Mouse (Mus musculus) MN1 (cell line): ENCODE measurements around the gene Akt3.

Experiments
- DNase-seq: peaks from one replicate; pipeline ENCODE4 v3.0.0-alpha.2; 2016; ENCODE audit warnings: low spot score

Akt3 gene

DNA sequence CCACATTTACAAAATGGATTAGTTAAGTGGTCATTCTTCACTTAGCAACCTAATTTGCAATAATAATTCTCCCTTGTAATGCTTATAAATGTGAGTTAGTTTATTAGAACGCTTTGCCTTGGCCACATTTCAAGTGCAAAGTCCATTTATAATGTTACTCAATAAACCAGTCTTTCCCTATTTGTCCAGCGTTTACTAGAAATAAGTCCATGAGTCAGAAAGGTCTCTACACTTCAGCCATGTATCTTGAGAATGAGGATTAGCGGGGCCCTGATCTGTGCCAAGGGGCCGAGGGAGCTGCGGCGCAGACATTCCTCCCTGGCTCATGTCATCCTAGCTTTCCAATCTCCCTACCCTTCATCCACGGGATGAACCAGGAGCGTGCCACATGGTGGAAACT is 275.3 kb downstream of the Akt3 start:
- no peak for DNase-seq

GRCm38 (mm10) chr1:176981511-176981910 is 276.5 kb downstream of the Akt3 start:
- no peak for DNase-seq

DNA sequence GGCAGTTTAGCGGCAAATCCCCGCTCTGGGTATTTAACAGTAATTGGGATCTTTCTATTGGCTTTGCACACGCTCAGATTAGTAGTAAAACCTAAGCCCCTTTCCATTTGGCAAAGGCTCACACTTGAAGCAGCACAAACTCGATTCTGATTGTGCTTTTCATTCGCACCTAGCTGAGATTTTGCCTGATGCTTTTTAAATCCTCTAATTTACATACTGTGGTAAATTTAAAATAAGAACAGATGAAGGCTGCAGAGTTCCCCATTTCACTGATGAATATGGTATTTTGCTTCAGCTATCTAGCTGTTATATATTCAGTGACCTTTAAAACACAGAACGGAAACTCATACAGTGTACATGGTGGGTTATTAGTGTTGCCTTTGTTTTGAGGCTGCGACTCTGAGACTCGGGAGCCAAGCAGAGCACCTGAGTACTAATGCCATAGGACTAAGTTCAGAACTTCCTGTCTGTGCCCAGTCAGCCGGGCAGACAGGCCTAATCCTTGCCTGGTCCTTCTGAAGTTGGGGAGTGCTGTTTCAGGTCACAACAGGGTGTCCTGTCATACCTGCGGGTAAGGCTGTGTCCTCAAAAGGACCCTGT is 277.1 kb downstream of the Akt3 start:
- DNase-seq = no peak

- no peak for DNase-seq
Measured at GRCm38 (mm10) chr1:176980140-176980539, 277.9 kb downstream of the Akt3 start.

DNA sequence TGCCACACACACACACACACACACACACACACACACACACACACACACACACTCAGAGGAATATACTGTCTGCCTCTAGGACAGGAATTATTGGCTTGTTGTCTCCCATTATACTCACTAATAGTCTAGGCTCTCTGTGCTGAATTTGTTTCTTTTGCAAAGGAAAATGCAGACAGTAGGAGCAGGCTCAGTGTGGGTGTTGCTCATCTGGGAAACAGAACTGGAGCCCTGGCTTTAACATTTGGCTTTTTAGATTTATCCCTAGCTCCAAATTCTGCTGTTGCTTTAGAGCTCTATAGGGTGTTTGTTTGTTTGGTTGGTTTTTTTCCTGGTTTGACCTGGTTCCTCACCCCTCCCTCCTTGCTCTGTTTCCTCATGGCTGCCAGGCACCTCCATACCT is 278.8 kb downstream of the Akt3 start:
- DNase-seq = no peak

DNA sequence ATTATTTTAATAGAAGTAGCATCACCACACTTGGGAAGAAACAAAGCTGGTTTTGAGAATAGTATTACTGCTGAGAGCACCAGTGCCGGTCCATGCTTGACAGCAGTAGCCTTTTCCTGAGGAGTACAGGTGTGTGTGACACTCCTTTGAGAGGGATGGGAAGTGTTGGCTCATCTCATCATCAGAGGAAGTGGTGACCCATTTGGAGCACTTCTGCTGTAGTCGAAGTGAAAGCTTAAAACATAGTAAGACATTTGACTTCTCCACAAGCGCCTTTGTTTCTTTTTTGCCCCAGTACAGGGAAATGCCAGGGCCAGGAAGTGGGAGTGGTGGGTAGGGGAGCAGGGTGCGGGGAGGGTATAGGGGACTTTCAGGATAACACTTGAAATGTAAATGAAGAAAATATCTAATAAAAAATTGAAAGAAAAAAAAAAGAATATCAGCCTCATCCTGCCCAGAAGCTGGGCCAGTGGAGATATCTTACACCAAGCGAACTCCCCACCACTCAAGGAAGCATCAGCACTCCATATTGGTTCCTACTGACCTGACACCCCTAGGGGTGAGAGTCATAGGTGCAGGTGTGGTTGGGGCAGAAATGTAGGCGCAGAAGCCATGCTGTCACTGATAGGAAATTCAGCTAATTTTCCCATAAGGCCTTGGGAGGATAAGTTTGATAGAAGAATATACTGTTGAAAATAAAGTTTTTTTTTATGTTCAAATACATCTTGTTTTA is 284.5 kb downstream of the Akt3 start:
- no peak for DNase-seq

DNA sequence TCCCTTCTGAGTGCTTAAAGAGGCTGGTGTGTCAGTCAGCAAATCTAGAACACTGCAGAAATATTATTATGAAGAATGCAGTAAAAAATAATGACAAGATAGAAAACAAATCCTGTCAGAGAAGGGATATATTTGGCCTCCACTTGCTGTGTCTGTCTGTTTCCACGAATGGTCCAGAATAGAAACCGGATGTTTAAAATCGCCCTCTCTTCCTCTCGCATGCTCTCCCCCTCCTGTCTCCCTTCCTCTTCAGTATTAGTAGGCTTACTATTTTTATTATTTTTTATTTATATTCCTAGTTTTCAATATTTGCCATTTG is 286.6 kb downstream of the Akt3 start:
- no peak for DNase-seq

- no peak for DNase-seq
Measured at GRCm38 (mm10) chr1:176970635-176971478, 287.1 kb downstream of the Akt3 start.
